Mouse (Mus musculus): ENCODE data around the gene Paqr4.
A peak's percentile ranks its signal among the peaks of the same experiment; 100 is the strongest.
"Not testable (repeated sequence)": the region's sequence is repeated elsewhere in the genome, so short reads cannot be mapped to it uniquely, and the experiment has no call there.

The Paqr4 gene

DNA sequence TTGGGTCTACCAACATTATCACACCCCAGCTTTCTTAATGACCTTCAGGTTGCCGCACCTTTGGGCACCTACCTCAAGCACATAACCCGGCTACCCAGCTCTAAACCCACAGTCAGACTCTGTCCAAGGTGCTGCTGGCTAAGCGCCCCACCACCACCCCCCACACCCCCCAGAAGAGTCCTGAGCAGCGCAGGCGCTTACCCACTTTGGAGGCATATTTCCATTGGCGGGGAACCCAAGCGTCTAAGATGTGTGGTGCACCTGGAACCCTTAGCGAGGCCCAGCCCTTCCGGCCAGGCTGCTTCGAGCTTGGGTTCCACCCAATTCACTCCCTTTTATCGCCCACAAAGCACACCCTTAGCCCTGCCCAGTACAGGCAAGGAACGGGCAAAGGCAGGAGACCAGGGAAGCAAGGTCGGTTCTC, at the start of gene Paqr4:
Gene Paqr4, minus strand, starts transcription at position 270 of the 424 bp plus-strand sequence.
- DNase-seq: no peak

DNA sequence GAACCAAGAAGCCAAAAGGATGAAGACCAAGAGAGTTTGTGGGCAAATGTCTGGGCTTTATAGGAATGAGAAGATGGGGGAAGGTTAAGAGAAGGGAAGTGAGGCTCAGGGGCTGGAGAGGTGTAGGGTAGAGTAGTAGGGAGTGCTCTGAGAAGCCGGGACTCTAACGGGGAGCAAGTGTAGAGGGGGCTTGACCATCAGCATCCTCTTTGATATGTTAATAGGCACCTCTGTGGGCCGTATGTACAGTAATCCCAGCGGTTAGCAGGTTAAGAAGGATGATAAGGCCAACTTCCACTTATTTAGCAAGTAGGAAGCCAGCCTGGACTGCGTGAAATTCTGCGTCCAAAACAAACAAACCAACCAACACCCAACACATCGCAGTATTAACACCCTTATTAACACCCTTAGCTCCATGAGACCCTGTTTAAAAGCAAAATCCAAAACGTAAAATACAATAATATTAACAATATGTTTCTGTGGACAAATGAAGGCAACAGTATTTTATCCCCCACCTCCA, 49.1 kb upstream of the Paqr4 start:
- no peak for DNase-seq

DNA sequence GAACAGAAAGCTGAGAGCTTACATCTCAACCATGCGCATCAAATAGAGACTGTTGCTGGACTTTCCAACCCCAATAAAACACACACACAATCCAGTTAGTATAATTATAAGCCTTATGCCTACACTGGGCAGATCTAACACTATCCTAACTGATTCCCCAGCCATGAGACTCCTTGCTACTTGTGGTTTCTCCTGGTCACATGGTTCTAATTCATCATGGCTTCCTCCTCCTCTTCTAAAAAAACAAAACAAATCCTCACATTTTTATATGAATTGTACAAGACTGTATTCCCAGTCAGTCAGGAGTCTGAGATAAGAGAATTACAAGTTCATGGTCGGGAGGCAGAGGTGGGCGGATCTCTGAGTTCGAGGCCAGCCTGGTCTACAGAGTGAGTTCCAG, 48.3 kb upstream of the Paqr4 start:
- no peak for DNase-seq

DNA sequence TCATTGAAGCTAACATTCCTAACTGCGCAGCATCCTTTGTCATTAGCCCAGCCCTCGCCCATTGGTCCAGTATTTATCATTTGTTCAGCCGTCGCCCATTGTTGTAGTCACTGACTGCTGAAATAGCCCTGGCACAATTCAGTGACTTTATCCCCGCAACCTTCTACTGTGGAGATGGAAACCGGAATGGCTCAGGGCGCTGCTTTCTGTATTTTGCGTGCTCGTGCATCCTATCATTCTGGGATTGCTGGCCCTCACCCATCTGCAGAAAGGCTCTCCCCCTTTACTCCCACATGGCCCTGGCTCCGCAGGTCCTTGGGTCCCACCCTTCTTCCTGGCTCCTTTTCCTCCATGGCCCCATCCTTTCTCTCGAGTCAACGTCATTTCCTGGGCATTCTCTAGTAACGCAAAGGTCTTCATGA, 45.9 kb upstream of the Paqr4 start:
- peak; percentile 47 to 58 for DNase-seq

DNA sequence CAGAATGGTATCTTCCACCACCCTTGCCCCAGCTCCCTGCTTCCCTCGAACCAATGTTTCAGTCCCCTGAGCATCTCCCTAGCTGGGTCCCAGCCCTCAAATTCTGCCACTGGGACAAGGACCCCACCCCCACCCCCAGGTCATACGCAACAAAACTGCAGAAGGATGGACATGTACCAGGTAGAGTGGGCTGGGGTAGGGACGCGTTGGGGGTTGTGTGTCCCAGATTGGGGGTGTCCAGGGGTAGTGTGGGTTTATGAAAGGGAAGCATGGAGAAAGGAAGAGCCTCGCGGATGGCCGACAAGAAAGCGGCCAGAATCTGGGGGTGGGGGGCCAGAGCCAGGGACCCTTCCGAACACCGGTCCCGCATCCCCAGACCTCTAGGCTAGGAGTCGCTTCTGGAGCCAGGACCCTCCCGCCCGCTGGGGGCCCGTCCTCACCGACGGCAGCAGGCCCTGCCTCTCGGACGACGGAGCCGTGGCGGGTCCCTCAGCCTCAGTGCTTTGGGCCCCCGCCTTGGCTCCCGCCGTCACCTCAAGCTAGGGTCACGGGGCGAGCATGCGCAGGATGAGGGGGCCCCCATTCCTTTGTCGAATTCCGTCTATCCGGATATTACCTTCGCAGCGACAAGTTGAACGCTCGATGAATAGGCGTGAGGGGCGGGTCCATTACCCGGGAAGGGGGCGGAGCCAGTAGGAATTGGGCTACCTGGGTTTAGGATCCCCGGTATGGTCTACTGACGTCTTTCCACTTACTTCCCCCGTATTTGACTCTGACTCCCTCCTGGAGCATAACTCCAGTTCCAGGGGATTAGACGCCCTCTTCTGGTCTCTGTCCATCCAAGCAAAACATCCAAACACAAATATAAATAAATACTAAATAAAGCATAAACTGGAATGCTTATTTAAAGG, 45.1 kb upstream of the Paqr4 start, which contains the start of gene Flywch2:
Gene Flywch2, minus strand, starts transcription at position 521 of the 911 bp plus-strand sequence.
- peak; percentile 93 to 95 for DNase-seq

DNA sequence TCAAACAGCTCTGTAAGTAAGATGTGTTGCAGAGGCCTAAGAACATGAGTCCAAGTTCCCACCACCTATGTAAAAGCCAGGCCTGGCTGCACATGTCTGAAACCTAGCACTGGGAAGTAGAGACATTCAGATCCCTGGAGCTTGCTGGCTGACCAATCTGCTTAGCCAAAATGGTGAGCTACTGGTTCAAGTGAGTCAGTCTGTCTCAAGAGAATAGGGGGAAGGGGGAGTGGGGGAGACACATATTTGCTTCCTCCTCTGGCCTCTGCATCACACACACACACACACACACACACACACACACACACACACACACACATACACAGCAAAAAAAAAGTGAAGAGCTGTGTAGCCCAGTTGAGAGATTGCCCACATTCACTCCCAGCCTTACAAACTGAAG, 42.7 kb upstream of the Paqr4 start:
- no peak for DNase-seq

DNA sequence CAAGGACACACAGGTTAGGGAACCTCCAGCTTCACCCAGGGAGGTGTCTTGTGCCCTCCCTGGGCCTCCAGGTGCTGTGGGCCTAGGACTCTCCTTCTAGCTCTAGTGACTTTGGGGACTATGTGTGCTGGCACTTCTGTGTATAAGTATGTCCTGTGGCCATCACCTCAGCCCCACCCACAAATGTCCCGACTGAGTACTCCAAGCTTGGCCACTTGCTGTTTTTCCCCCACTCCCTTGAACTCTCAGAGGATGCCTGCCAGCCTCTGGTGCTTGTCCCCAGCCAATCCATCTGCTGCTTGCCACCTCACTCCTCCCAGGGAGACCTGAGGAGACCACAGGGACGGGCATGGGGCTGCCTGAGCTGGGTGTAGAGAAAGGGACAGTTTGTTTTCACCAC, 37.8 kb upstream of the Paqr4 start:
- DNase-seq: no peak

DNA sequence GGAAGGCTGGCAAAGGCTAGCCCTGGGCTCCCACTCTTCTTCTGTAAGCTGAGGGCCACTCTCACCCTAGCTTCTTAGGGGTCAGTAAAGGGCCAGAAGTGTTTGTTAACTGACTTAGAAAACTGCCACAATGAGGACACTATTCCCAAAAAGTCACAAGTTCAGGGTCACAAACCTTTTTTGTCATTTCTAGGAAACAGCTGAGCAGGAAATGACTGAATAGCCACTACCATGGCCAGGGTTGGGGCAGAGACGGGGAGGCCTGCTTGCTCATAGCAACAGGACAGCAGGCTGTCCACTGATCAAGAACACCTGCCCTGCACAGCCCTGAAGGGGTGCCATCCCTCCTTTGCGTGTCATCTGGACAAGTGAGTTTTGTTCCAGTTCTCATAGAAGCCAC, 36.5 kb upstream of the Paqr4 start:
- no peak for DNase-seq

DNA sequence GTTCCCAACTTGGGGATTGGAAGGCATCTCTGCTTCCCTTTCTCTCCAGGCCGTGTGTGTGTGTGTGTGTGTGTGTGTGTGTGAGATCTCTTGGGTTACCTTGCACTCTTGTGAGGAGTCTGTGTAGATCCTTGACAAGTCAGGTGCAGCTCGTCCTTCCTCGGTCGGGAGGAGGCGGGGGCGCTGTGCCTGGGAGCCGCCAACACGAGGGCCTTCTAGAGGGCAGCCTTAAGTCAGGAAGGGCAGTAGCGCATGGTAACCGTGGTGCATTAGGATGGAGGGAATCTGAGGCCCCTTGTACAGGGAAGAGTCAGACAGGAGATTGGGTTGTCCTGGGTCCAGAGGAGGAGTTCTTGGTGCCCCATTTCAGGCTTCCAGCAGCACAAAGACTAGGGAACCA, 35.5 kb upstream of the Paqr4 start:
- no peak for DNase-seq

DNA sequence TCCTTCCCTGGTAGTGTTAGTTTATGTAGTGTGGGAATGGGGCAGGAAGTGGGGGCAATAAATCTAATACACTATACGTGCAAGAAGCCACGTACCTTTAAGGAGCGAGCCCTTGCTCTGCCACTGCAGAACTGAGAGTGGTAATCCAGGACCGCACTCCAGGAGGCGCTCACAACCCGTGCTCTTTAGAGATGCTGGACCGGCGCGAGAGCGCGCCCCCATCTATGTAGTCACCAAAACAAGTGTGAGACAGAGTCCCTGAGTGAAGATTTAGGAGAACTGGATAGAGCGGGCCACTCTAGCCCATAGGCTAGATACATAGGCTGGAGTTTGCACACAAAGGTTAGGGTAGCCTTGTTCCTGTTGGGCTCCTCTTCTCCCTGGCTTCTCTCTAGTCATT, 33.4 kb upstream of the Paqr4 start:
- DNase-seq: peak; percentile 83 to 85

DNA sequence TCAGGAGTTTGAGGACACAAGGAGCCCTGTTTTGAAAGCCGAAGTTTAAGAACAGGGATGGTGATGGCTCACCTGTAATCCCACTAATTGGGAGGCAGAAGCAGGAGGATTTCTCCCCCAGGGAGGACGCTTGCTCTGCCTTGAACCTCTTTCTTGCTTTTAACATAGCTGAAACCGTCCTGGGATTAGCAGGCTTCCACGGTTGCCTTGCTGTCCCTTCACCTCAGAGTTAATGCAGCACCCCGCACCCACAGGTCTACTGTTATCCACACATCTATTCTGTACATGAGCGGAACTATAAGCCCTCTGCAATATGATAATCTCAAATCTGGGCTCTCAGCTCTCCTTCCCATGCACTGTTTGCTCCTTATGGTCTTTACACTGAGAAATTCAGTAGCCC, 33.0 kb upstream of the Paqr4 start:
- no peak for DNase-seq

DNA sequence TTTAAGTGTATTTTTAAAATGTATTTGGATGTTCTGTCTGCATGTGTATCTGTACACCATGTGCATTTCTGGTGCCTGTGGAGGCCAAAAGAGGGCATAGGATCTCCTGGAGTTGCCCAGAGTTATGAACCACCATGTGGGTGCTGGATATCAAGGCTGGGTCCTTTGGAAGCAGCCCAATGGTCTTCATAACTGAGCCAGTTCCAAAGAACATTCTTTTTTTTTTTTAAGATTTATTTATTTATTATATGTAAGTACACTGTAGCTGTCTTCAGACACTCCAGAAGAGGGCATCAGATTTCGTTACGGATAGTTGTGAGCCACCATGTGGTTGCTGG, 31.5 kb upstream of the Paqr4 start:
- DNase-seq: not testable (repeated sequence)

DNA sequence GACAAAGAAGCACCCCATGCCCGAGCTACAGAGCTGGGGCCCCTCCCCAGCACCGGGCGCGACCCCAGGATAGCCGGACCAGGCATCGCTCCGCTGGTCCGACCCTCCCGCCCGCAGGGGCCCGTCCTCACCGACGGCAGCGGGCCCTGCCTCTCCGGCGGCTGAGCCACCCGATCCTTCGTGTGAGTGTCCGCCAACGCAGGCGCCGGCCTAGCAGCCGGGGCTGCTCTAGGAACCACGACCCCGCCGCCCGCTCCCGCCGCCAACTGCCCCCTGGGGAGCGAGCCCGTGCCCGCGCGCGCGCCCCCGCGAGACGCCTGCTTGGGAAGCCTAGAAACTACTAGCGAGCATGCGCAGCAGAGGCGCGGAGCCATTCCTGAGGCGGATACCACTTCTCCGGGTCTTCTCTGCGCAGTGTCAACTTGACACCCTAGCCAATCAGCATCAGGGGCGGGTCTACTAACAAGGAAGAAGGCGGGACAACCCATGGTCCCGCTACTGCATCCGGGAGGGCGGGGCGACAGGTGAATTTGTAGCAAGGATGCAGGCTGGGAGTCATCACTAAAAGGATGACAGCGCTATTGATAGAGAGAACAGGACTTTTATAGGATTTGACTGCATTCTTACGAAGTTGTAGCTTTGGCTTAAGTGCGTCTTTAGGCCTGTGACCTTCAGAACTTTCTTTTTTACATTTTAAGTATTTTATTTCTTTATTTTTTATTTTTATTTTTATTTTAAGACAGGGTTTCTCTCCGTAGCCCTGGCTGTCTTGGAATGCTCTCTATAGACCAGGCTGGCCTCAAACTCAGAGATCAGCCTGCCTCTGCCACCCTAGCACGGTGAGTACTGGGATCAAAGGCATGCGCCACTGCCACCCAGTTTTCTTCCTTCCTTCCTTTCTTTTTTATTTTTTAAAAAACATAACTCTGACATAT, 30.9 kb upstream of the Paqr4 start, which contains the start of gene Flywch1:
Gene Flywch1, minus strand, starts transcription at position 319 of the 935 bp plus-strand sequence.
- DNase-seq: peak; percentile 98 to 99

DNA sequence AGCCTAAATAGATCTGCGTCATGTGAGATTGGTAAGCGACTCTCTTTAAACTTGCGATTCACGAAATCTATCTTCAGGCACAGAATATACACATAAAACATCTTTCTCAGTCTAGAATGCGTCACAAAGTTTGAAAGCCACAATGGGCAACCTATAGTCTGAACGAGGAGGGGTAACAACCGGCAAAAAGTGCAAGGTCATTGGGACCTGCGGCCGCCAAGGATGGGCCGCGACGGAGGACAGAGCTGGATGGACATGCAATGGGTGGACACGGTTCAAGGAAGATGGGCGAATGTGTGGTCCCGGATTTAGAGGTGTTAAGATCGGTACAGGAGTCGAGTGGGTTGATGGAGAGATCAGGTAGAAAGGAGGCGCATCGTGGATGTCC, 30.2 kb upstream of the Paqr4 start:
- no peak for DNase-seq

DNA sequence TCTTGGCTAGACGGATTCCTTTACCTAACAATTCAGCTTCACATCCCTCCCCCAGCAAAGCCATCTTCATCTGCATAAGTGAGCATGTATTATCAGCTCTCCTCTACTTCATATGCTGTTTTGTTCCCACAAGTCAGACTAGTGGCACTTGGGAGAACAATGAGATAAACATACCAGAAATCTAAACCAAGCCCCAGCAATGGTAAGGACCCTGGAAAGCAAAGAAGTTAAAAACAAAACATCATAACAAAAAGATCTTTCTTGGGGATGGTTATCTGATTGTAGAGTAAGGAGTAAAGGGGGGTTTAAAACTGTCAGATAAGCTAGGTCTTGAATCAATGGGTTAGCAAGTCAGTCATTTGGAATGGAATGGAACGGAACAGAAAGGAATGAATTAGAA, 29.8 kb upstream of the Paqr4 start:
- DNase-seq: no peak

DNA sequence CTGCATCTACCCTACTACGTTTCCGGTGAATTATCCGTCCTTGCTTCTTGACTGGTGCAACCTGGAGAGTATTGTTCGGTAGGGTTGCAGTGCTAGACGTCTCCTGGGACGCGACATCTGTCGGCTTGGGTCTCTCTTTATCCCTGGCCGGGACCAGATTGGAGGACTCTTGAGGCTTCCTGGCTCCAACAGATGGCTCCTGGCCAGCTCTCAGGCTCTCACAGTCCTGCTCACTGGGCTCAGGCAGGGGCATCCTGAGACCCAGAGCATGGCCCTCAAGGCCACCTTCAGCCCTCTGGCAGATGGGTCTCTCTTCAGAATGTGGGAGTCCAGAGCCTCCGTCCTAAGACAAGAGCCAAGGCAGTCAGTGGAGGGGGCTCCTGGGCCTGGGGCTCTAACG, 22.3 kb upstream of the Paqr4 start:
- peak; percentile 58 to 67 for DNase-seq

DNA sequence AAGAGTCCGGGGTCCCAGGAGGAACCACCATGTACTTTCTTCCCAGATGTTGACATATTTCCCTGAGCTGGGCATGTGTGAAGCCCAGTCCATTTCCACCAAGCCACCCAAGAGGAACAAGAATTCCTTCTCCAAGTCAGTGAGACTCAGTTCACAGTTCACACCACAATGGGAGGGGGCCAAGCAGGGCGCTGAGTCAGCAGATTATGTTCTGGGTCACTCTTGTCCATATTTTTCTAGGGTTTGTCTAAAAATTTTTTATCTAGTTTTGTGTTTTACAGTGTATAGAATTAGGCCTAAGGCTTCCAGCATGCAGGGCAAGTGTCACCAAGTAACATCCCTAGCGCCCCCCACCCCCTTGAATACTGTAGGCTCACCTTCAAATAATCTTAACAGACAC, 20.5 kb upstream of the Paqr4 start:
- no peak for DNase-seq

DNA sequence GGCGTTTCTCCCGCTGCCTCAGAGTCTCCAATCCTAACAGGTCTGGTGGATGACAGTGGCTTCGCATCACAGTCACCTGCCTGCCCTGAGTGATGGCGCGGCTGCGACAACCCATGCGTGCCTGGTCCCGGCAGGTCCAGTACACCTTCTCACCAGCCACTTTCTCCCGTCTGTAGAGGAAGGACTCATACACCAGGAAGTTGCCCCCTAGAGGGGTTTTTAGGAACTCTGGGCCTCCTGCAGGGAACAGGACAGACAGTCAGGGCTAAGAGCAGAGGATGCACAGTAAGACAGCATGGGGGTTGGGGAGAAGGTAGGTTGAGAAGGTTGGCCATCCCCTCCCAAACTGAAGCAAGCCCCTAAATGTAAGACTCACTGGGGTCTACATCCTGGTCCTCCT, 19.6 kb upstream of the Paqr4 start:
- no peak for DNase-seq

DNA sequence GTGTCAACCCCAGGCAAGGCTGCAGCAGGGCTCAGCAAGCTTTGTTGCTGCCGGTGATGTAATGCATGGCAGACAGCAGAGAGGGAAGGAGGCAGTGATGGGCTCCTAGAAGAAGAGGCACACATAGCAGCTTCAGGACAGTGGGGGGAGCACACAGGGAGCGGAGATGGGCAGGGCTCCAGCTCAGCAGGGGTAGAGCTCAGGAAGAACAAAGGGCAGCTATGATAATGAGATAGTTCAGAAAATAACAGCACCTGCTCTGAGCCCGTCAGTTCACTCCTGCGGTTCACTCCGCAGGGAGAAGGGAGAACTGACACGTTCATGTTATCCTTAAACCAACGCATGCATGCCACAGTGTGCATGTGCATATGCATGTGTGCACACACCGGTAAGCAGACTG, 18.1 kb upstream of the Paqr4 start:
- peak; percentile 45 to 53 for DNase-seq

DNA sequence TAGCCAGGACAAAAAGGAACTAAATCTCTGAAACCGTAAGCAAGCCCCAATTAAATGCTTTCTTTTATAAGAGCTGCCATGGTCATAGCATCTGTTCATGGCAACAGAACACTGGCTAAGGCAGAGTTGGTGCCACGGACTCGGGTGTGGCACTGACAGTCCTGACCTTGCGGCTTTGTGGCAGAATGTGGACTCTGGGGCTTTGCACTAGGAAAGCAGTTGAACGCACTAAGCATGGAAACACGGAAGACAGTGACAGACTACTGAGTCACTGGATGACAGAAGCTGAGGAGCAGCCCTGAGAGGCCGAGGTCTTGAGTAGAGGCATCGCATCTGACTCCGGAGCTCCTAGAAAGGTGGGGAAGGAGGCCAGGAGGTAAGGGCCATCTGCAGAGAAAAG, 16.9 kb upstream of the Paqr4 start:
- no peak for DNase-seq

DNA sequence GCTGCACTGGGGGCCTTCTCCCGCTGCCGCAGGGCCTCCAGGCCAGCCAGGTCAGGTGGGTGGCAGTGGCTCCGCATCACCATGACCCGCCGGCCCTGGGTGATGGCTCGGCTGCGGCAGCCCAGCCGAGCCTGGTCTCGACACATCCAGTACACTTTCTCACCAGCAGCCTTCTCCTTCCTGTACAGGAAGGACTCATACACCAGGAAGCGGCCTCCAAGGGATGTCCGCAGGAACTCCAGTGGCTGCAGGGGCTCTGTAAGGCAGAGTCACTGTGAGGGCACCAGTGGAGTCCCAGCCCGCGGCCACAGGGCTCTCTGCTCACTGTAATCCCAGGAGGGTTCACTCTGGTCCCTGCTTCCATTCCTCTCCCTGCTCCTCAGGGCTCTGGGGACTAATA, 15.0 kb upstream of the Paqr4 start:
- DNase-seq: no peak

DNA sequence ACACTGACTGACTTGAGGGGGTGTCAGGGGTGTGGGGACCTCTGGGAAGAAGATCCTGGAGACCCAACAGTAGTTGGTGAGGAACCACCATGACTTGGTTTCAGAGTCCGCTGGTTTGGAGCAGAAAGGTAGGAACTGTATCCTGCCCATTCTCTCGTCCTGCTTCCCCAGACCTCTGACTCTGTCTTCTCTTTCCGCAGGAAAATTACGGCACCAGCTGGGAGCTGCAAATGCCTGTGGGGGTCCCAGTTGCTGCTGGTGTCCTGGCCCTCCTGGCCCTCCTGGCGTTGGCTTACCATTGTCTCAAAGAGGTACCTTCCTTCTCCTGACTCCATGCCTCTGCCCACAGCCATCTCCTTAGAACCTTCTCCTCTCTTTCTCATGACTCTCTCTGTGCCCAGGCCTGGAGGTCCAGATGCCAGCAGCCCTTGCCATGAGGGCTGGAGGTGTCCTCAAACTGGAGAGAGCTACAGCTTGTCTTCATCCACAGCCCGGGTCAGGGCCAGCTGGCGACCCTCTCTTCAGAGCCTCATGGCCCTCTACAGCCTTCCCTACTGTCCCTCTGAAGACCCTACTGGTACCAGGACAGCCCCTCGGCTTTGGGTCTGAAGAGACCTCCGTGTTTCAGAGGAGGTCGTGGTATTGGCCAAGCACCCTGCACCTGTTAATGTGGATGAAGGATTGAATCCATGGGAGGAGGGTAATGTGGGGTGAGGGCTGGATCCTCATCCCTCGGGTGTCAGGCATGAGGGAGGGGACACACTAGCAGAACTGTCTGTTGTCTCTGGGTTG, 8.9 kb upstream of the Paqr4 start:
- no peak for DNase-seq

Data from cerebellum, postnatal 36 days (tissue).